Mouse (Mus musculus): ENCODE measurements at regions not wholly inside any gene's neighbourhood (a gene's known extent, or its start where the extent isn't known, plus 50 kb on each side); places are given as distances from the start of the nearest gene placed in this dataset.

GRCm38 (mm10) chr16:51887496-51887895, 143.5 kb upstream of the Cblb start:
- no peak for TF ChIP-seq EP300 (IDR thresholded peaks at IDR 0.05; ENCODE audit: low read depth)
- TF ChIP-seq CTCF (IDR thresholded peaks at IDR 0.05; ENCODE audit: low read depth), result no peak
